Mouse (Mus musculus): ENCODE results near the gene Pla2g12b.

Pla2g12b gene

GRCm38 (mm10) chr10:59416623-59417022 is 13.2 kb downstream of the Pla2g12b start:
- no peak for DNase-seq

GRCm38 (mm10) chr10:59419516-59419915 is 16.1 kb downstream of the Pla2g12b start:
- no peak for DNase-seq

GRCm38 (mm10) chr10:59424453-59424852 is 21.0 kb downstream of the Pla2g12b start:
- no peak for DNase-seq

- DNase-seq: peak; percentile 81 to 89
Measured at GRCm38 (mm10) chr10:59425369-59425768, 21.9 kb downstream of the Pla2g12b start.

GRCm38 (mm10) chr10:59426371-59426770 is 22.9 kb downstream of the Pla2g12b start:
- DNase-seq: no peak

- DNase-seq: no peak
Measured at GRCm38 (mm10) chr10:59429448-59430135, 26.1 kb downstream of the Pla2g12b start.

- no peak for DNase-seq
Measured at GRCm38 (mm10) chr10:59430701-59431218, 27.3 kb downstream of the Pla2g12b start.

GRCm38 (mm10) chr10:59435746-59436145 is 32.3 kb downstream of the Pla2g12b start:
- DNase-seq: no peak

GRCm38 (mm10) chr10:59438651-59439050 is 35.2 kb downstream of the Pla2g12b start:
- no peak for DNase-seq

GRCm38 (mm10) chr10:59439508-59439931 is 36.1 kb downstream of the Pla2g12b start:
- peak; percentile 56 to 80 for DNase-seq

- DNase-seq: no peak
Measured at GRCm38 (mm10) chr10:59440177-59440576, 36.7 kb downstream of the Pla2g12b start.

- no peak for DNase-seq
Measured at GRCm38 (mm10) chr10:59441735-59442134, 38.3 kb downstream of the Pla2g12b start, which contains the start of gene Oit3. Gene Oit3, minus strand, starts transcription at chr10:59441778.

- peak; percentile 48 to 65 for DNase-seq
Measured at GRCm38 (mm10) chr10:59443212-59443611, 39.8 kb downstream of the Pla2g12b start.

- DNase-seq: no peak
Measured at GRCm38 (mm10) chr10:59444106-59444505, 40.6 kb downstream of the Pla2g12b start.

- DNase-seq: no peak
Measured at GRCm38 (mm10) chr10:59444635-59445034, 41.2 kb downstream of the Pla2g12b start.

GRCm38 (mm10) chr10:59446911-59447437 is 43.5 kb downstream of the Pla2g12b start:
- no peak for DNase-seq

- DNase-seq: no peak
Measured at GRCm38 (mm10) chr10:59447546-59447945, 44.1 kb downstream of the Pla2g12b start.

GRCm38 (mm10) chr10:59451839-59452238 is 48.4 kb downstream of the Pla2g12b start:
- peak in 1 of 2 experiments; percentile 31 for DNase-seq

- DNase-seq: no peak
Measured at GRCm38 (mm10) chr10:59454631-59455030, 51.2 kb downstream of the Pla2g12b start.

GRCm38 (mm10) chr10:59459767-59460166 is 56.3 kb downstream of the Pla2g12b start:
- DNase-seq: no peak

- DNase-seq: no peak
Measured at GRCm38 (mm10) chr10:59462307-59462706, 58.8 kb downstream of the Pla2g12b start.

- no peak for DNase-seq
Measured at GRCm38 (mm10) chr10:59465546-59465945, 62.1 kb downstream of the Pla2g12b start.

GRCm38 (mm10) chr10:59466626-59467025 is 63.2 kb downstream of the Pla2g12b start:
- no peak for DNase-seq

- DNase-seq: no peak
Measured at GRCm38 (mm10) chr10:59467297-59467696, 63.8 kb downstream of the Pla2g12b start.

All from lung, postnatal 4 days (tissue).